Mouse (Mus musculus) midbrain, embryonic 16.5 days (tissue): ENCODE data around the gene Mea1. TPM values are rescaled to one million over a fixed set of nuclear protein-coding genes. Genes with fewer than 3 reads are reported as not detected.

Experiments used
- ATAC-seq: fragments of 200-750 bp; cut with Nextera tagmentation; 2 replicates; pipeline ENCODE4 v1.8.0; 2017; ENCODE audit warnings: moderate TSS enrichment
- H3K27ac ChIP-seq: fragments of 300-500 bp; sonication (generic); 2 replicates; pipeline ENCODE4 v1.5.1; 2014; ENCODE audit warnings: mild to moderate bottlenecking, low read length, mixed read lengths
- H3K27me3 ChIP-seq: fragments of 300-500 bp; sonication (generic); 2 replicates; pipeline ENCODE4 v1.6.1; 2014; ENCODE audit warnings: low read depth, low read length, mixed read lengths; ENCODE audit not compliant: control insufficient read depth, insufficient read depth
- H3K36me3 ChIP-seq: fragments of 300-500 bp; sonication (generic); 2 replicates; pipeline ENCODE4 v1.6.1; 2014; ENCODE audit warnings: mild to moderate bottlenecking, low read length, moderate library complexity, mixed read lengths; ENCODE audit not compliant: control insufficient read depth, insufficient read depth
- H3K4me1 ChIP-seq: fragments of 300-500 bp; sonication (generic); 2 replicates; pipeline ENCODE4 v1.6.1; 2014; ENCODE audit warnings: mild to moderate bottlenecking, low read length, mixed read lengths; ENCODE audit not compliant: control insufficient read depth, insufficient read depth
- H3K4me2 ChIP-seq: fragments of 300-500 bp; sonication (generic); 2 replicates; pipeline ENCODE4 v1.6.1; 2014; ENCODE audit warnings: mild to moderate bottlenecking, low read length, mixed read lengths
- H3K4me3 ChIP-seq: fragments of 300-500 bp; sonication (generic); 2 replicates; pipeline ENCODE4 v1.5.1; 2014; ENCODE audit warnings: low read depth, mild to moderate bottlenecking, low read length, moderate library complexity, mixed read lengths
- H3K9ac ChIP-seq: fragments of 300-500 bp; sonication (generic); 2 replicates; pipeline ENCODE4 v1.6.1; 2014; ENCODE audit warnings: low read depth, low read length, mixed read lengths
- H3K9me3 ChIP-seq: fragments of 300-500 bp; sonication (generic); replicated peaks from 2 replicates; pipeline ENCODE4 v1.6.1; 2014; ENCODE audit warnings: mild to moderate bottlenecking, low read length, mixed read lengths; ENCODE audit not compliant: control insufficient read depth, poor library complexity, severe bottlenecking
- WGBS: fragments of 180-500 bp; shearing (Covaris S2); extraction: QIAGEN DNeasy Blood & Tissue Kit; methylation state at CpG from one replicate; pipeline ENCODE4 v1.1.7; 2014; 5-methylcytosine and 5-hydroxymethylcytosine counted together
- polyA plus RNA-seq: library from polyadenylated mRNA; unstranded; fragments of >200 nt; fragmentation: Nextera tagmentation; extraction: Ambion mirVana; gene quantifications from 2 replicates; pipeline ENCODE4 v1.2.1, GENCODE M21; 2015

Gene Mea1
- polyA plus RNA-seq, 1 experiment from 2014 or later, result 318 TPM

DNA sequence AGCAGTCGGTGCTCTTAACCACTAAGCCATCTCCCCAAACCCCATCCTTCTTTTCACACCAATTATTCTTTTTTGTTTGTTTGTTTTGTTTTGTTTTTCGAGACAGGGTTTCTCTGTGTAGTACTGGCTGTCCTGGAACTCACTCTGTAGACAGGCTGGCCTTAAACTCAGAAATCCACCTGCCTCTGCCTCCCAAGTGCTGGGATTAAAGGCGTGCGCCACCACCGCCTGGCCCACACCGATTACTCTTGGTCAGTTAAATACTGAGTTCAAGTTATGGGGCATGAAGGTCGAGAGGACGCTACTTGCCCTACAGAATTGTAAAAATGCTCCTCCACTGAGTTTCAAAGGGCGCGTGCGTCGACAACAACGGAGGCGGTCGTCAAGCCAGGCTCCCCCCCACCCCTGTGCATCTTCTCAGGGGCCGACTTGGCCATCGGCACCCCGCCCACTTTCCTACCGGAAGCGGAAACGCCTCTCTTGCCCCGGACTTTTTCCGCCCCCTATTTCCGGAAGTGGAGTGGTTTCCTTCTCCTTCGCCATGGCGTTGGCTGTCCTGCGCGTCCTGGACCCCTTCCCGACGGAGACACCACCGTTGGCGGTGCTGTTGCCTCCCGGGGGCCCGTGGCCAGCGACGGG lies 32.5 kb downstream of the Mea1 start, which contains the start of gene Pex6:
Pex6 (plus strand) TSS at position 505 of the 639 bp plus-strand sequence.
- Histone ChIP-seq H3K4me3 (peak within 1 kb of the TSS; percentile 99), H3K9me3 (no peaks in the 10 kb centered on the region), H3K9ac (peak within 1 kb of the TSS; percentile 94), H3K36me3 (peaks cover 2% of the 10 kb centered on the region; the same call in 1 of the 2 replicates), H3K4me2 (peak within 1 kb of the TSS; percentile 99), H3K27me3 (no peaks in the 10 kb centered on the region), H3K4me1 (peaks cover 16% of the 10 kb centered on the region), H3K27ac (peak within 1 kb of the TSS; percentile 82)
- peak; percentile 92 for ATAC-seq
- 9% methylated on average over 36 of the region's 36 CpGs for WGBS

DNA sequence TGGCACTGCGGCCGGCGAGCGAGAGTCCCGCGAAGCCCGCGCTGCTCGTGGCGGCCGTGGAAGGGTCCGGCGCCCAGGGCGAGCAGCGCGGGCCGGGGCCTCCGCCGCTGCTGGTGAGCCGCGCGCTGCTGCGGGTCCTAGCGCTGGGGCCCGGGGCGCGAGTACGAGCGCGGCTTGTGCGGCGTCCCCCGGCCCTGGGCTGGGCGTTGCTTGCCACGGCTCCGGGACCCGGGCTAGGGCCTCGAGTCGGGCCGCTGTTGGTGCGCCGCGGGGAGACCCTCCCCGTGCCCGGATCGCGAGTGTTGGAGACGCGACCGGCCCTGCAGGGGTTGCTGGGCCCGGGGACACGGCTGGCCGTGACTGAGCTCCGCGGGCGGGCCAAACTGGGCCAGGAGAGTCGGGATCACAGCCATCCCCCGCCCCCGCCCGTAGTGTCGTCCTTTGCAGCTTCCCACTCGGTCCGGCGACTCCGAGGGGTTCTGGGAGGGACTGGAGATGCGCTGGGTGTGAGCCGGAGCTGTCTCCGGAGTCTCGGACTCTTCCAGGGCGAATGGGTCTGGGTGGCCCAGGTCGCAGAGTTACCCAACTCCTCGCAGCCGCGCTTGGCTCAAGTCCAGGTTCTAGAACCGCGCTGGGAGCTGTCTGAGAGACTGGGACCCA lies 33.1 kb downstream of the Mea1 start:
- H3K4me1 ChIP-seq, result peaks cover 13% of the 10 kb centered on the region
- no peaks in the 10 kb centered on the region for H3K27me3 ChIP-seq
- H3K4me3 ChIP-seq, result peak overlapping the region; percentile 99
- peak overlapping the region; percentile 94 for H3K9ac ChIP-seq
- ATAC-seq, result peak; percentile 73
- H3K4me2 ChIP-seq, result peak overlapping the region; percentile 99
- WGBS, result 1% methylated on average over 56 of the region's 76 CpGs
- peak overlapping the region; percentile 51; the same call in 1 of the 2 replicates for H3K27ac ChIP-seq
- no peaks in the 10 kb centered on the region for H3K9me3 ChIP-seq
- peaks cover 6% of the 10 kb centered on the region for H3K36me3 ChIP-seq

DNA sequence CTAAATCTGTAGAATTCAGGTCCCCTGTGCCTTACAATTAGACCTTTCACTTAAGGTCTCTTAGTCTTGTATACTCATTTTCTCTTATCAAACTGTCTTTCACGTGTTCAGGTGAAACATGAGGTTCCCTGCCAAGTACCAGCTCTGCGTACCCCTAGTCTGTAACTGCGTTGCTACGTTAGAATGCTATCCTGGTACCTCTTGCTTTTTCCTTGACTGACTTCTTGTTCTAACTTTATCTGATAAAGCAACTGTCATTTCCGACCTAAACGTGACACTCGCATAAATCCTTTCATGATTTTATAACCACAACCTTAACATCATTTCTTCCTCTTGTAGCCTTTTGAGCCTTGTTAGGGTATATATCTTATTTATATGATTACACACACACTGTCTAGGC lies 33.8 kb downstream of the Mea1 start:
- ATAC-seq, result no peak
- no peak overlapping the region for H3K27ac ChIP-seq

DNA sequence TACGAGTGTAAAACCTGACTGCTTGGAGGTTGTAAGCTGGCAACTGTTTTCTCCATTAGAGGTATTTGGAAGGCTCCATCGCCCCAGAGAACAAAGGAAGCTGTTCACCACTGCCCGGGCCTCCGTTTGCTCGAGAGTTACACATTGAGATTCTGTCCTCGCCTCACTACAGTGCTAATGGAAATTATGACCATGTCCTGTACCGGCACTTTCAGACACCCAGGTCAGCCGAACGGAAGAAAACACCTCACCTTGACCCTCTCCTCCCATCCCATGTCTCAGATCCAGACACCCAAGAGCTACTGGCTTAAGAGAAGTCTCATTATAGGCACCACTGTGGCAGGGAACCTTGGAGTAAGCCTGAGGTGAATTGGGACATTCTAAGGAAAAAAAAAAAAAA lies 35.3 kb downstream of the Mea1 start:
- Histone ChIP-seq H3K27ac (no peak overlapping the region), H3K9ac (no peak overlapping the region), H3K4me2 (no peak overlapping the region), H3K4me1 (peaks cover 13% of the 10 kb centered on the region), H3K9me3 (no peaks in the 10 kb centered on the region), H3K4me3 (no peak overlapping the region), H3K27me3 (no peaks in the 10 kb centered on the region), H3K36me3 (peaks cover 11% of the 10 kb centered on the region)
- ATAC-seq, result no peak
- WGBS, result 91% methylated on average over 9 of the region's 9 CpGs

More for the DNA sequence above, 33.8 kb downstream of the Mea1 start:
- 77% methylated on average over 7 of the region's 7 CpGs for WGBS
- peak overlapping the region; percentile 99 for H3K4me2 ChIP-seq
- H3K9ac ChIP-seq, result peak overlapping the region; percentile 94
- H3K36me3 ChIP-seq, result peaks cover 11% of the 10 kb centered on the region
- H3K27me3 ChIP-seq, result no peaks in the 10 kb centered on the region
- no peaks in the 10 kb centered on the region for H3K9me3 ChIP-seq
- H3K4me1 ChIP-seq, result peaks cover 13% of the 10 kb centered on the region
- H3K4me3 ChIP-seq, result peak overlapping the region; percentile 99

DNA sequence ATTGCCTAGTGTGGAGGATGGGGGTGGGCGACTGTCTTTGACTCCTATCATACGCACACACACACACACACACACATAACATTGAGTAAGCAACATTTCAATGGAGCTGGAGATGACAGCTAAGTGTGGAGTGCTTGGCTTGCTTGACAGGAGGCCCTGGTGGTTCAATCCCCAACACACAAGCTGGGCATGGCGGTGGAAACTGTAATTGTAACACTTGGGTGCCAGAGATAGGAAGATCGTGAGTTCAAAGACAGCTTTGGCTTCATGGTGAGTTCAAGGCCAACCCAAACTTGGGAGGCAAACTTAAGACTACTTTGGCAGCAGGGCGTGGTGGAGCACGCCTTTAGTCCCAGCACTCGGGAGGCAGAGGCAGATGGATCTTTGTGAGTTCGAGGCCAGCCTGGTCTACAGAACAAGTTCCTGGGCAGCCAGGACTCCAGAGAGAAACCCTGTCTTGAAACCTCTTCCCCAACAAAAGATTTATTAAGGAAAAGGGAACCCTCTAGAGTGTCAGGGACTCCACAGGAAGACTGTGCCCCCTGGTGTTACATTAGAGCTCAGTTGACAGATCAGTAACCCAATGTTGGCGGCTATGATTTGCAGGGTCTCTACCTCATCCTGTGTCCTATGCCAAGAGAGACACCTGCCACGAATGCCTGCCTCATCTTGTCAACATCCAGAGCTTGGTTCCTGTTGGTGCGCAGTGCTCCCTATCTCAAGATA lies 36.3 kb downstream of the Mea1 start:
- no peak overlapping the region for H3K4me3 ChIP-seq
- H3K4me1 ChIP-seq, result peaks cover 13% of the 10 kb centered on the region
- no peaks in the 10 kb centered on the region for H3K9me3 ChIP-seq
- H3K27ac ChIP-seq, result no peak overlapping the region
- 96% methylated on average over 11 of the region's 11 CpGs for WGBS
- no peak overlapping the region for H3K4me2 ChIP-seq
- ATAC-seq, result no peak
- H3K9ac ChIP-seq, result no peak overlapping the region
- no peaks in the 10 kb centered on the region for H3K27me3 ChIP-seq
- H3K36me3 ChIP-seq, result peaks cover 11% of the 10 kb centered on the region

DNA sequence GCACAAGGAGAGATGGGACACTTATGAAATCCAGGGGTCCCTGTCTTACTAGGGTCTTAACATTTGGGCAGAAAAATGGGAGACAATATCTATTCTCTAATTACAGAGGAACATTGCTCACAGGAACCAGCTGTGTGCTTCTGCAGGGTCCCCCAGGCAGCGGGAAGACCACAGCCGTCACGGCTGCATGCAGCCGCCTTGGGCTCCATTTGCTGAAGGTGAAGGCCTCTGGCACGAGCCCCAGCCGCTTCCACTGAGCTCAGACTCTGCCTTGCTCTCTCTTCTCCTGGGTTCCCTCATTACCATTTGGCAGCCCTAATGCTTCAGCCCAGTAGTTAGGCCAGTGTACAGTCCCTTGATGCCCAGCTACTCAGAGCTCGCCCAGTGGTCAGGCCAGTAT lies 42.5 kb downstream of the Mea1 start:
- Histone ChIP-seq H3K36me3 (peaks cover 15% of the 10 kb centered on the region), H3K4me2 (no peak overlapping the region), H3K27ac (no peak overlapping the region), H3K4me3 (no peak overlapping the region), H3K27me3 (no peaks in the 10 kb centered on the region), H3K9me3 (no peaks in the 10 kb centered on the region), H3K4me1 (no peaks in the 10 kb centered on the region), H3K9ac (no peak overlapping the region)
- 91% methylated on average over 7 of the region's 7 CpGs for WGBS
- ATAC-seq, result no peak

DNA sequence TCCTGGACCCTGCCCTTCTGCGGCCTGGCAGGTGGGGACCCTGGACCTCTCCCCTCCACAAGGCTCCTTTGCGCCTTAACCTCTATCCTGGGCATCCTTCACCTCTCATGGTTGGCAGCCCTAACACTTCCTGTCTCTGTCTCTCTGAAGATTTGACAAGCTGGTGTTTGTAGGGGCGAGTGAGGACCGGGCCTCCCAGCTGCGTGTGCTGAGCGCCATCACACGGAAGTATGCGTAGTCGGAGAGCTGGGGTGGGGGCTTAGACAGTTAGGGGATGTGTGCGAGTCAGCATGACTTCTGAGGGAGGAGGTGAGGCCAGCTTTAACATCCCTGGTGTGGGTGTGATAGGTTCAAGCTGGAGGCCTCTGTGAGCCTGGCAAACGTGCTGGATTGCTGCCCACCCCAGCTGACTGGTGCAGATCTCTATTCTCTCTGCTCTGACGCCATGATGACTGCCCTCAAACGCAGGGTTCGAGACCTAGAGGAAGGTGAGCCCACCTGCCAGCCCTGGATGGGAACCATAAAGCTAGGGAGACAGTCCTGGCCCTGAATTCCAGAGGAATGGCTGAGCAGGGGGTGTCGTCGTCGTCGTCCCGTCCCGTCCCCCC lies 46.0 kb downstream of the Mea1 start:
- Histone ChIP-seq H3K4me3 (no peak overlapping the region), H3K27me3 (peaks cover 2% of the 10 kb centered on the region; the same call in 1 of the 2 replicates), H3K9ac (no peak overlapping the region), H3K4me1 (no peaks in the 10 kb centered on the region), H3K36me3 (peaks cover 6% of the 10 kb centered on the region; the same call in 1 of the 2 replicates), H3K27ac (no peak overlapping the region), H3K9me3 (no peaks in the 10 kb centered on the region), H3K4me2 (no peak overlapping the region)
- ATAC-seq, result no peak
- WGBS, result 82% methylated on average over 19 of the region's 20 CpGs

DNA sequence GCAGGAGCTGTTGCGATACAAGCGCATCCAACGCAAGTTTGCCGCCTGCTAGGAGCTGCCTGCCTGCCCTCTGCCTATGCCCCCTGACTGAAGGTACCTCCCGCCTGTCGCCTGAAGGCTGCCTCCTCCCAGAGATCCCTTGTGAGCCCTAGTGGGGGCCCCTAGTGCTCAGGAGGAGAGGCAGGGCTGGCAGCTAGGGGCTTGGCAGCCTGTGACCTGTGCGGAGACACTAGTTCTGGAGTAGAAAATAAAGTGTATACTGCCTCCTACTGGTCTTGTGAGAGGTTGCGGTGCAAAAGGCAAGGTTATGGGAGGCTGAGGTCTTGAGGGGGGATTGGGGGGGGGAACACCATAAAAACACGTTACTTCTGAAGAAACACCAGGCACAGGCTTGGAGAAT lies 46.7 kb downstream of the Mea1 start:
- Histone ChIP-seq H3K9me3 (no peaks in the 10 kb centered on the region), H3K36me3 (peaks cover 6% of the 10 kb centered on the region; the same call in 1 of the 2 replicates), H3K4me1 (no peaks in the 10 kb centered on the region), H3K4me3 (no peak overlapping the region), H3K4me2 (no peak overlapping the region), H3K27me3 (peaks cover 2% of the 10 kb centered on the region; the same call in 1 of the 2 replicates), H3K9ac (no peak overlapping the region), H3K27ac (no peak overlapping the region)
- 44% methylated on average over 9 of the region's 9 CpGs for WGBS
- ATAC-seq, result no peak
